Mouse (Mus musculus): ENCODE results near the gene Map4.

Map4 gene

GRCm38 (mm10) chr9:110130896-110131524, 199.8 kb downstream of the Map4 start:
- no peak for DNase-seq (ENCODE audit: inconsistent ontology term)

DNA sequence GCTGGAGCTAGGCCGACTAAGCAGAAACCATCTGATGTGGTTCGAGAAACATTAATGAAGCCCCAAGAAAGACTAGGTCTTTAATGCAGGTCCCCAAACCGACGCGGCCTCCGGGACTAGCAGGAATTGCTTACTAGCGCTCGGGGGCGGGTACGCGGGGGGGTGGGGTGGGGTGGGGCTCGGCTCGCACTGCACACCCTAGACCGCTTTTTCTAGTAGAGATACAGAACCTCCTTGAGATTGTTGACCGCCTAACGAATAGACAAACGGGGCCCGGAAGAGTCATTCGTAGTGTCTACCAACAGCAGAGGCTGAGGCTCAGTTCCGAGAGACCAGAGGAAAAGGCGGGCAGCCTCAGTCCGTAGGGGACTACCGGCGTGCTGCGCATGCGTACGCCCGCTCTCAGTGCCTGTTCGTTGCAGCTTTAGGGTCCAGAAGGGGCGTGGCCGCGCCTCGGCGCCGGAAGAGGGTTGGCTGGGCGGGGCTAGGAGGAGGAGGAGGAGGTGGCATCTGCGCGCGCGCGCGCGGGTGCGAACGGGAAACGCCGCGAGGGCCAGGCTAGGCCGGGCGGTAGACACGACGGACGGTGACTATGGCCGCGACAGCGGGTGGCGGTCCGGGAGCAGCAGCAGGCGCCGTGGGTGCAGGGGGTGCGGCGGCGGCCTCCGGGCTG, 200.4 kb downstream of the Map4 start:
- peak; percentile 99 for DNase-seq (ENCODE audit: inconsistent ontology term)

DNA sequence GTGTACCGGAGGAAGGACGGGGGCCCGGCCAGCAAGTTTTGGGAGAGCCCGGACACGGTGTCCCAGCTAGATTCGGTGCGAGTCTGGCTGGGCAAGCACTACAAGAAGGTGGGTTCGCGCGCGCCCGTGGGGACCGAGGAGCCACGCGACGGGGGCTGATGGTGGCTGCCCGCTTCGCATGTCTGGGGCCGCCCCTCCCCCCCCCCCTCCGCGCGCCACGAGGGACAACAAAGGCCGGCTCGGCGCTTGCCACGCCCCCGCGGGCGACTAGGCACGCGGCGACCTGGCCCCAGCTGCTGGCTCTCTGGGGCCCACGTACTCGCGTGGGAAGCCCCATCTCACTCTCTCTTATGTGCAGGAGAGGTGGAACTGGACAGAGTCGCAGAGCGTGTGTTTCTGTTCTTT, 200.9 kb downstream of the Map4 start:
- peak; percentile 76 for DNase-seq (ENCODE audit: inconsistent ontology term)

GRCm38 (mm10) chr9:110132921-110133320, 201.7 kb downstream of the Map4 start:
- no peak for DNase-seq (ENCODE audit: inconsistent ontology term)

Data from Muller cell, postnatal 12 days (primary cell).